Mouse (Mus musculus) MEL-GATA-1-ER (cell line): Measurements from ENCODE around the gene Supv3l1.
"Not testable (repeated sequence)": the region's sequence is repeated elsewhere in the genome, so short reads cannot be mapped to it uniquely, and the experiment has no call there.

Experiments
- DNase-seq: peaks from one replicate; pipeline ENCODE4 v3.0.0-alpha.2; 2012; ENCODE audit warnings: low read depth; ENCODE audit errors: extremely low read depth

Gene Supv3l1

GRCm38 (mm10) chr10:62449364-62450279 lies at the start of gene Supv3l1, which contains the start of gene 4930507D05Rik:
TSS of gene Supv3l1 (minus strand) at chr10:62449738.
TSS of gene 4930507D05Rik (plus strand) at chr10:62449489.
- peak; percentile 97 for DNase-seq

GRCm38 (mm10) chr10:62491681-62492080 lies 42.1 kb upstream of the Supv3l1 start:
- not testable (repeated sequence) for DNase-seq

- no peak for DNase-seq
These were observed 38.7 kb upstream of the Supv3l1 start for GRCm38 (mm10) chr10:62488266-62488665.

- DNase-seq, result peak; percentile 91
These were observed 37.3 kb upstream of the Supv3l1 start, which contains the start of gene Vps26a for GRCm38 (mm10) chr10:62486618-62487415. TSS of gene Vps26a (minus strand) at chr10:62486805.

GRCm38 (mm10) chr10:62485878-62486582 lies 36.5 kb upstream of the Supv3l1 start:
- no peak for DNase-seq

GRCm38 (mm10) chr10:62481108-62481852 lies 31.7 kb upstream of the Supv3l1 start:
- DNase-seq, result no peak

- DNase-seq, result no peak
These were observed 27.4 kb upstream of the Supv3l1 start for GRCm38 (mm10) chr10:62476980-62477379.

GRCm38 (mm10) chr10:62474944-62475343 lies 25.4 kb upstream of the Supv3l1 start:
- no peak for DNase-seq

- no peak for DNase-seq
These were observed 21.6 kb upstream of the Supv3l1 start for GRCm38 (mm10) chr10:62471105-62471504.

GRCm38 (mm10) chr10:62469736-62470135 lies 20.2 kb upstream of the Supv3l1 start:
- DNase-seq, result no peak

GRCm38 (mm10) chr10:62461321-62461720 lies 11.8 kb upstream of the Supv3l1 start:
- no peak for DNase-seq

GRCm38 (mm10) chr10:62452001-62452400 lies 2.5 kb upstream of the Supv3l1 start:
- DNase-seq, result not testable (repeated sequence)

GRCm38 (mm10) chr10:62450280-62450640 lies 722 bp upstream of the Supv3l1 start:
- DNase-seq, result no peak

GRCm38 (mm10) chr10:62430427-62430826 lies 19.1 kb downstream of the Supv3l1 start:
- DNase-seq, result no peak

GRCm38 (mm10) chr10:62425081-62425871 lies 24.3 kb downstream of the Supv3l1 start:
- no peak for DNase-seq

GRCm38 (mm10) chr10:62422255-62422654 lies 27.3 kb downstream of the Supv3l1 start, which contains the start of gene Hkdc1:
TSS of gene Hkdc1 (minus strand) at chr10:62422491.
- DNase-seq, result no peak

- no peak for DNase-seq
These were observed 28.4 kb downstream of the Supv3l1 start for GRCm38 (mm10) chr10:62421127-62421526.

- DNase-seq, result no peak
These were observed 29.1 kb downstream of the Supv3l1 start for GRCm38 (mm10) chr10:62420399-62420798.

GRCm38 (mm10) chr10:62419422-62419821 lies 30.1 kb downstream of the Supv3l1 start:
- DNase-seq, result no peak
